Mouse (Mus musculus): ENCODE data around the gene Zfp384.

DNA sequence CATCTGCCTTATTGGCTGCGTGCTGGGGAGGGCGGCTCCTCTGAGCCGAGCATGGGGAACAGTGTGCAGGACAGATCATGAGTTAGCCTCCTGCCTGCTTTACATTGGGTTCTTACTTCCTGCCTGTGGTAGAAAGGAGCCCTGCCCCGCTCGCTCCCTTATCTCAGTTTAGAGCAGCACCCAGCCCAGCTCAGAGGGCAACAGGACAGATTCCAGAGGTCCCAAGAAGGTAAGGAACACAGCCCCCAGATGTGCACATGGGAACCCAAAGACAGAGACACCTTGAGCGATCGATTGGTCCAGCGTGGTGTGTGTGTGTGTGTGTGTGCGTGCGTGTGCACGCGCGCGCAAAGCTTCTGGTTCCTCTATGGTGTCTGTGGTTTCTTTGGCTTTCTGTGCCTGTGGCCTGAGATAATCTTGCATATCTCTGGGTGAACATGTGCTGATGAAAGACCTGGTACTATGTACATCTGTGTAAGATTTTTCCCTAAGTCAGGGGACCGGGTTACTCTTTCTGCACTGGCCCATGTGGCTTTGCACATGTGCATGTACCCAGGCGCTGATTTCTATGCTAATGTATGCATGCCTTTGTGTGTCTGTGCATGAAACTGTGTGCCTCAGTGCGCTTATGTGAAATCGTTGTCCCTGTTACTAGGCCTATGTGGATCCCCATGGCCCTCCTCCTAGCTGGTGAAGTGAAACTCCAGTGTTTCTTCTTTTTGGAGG is 62.4 kb downstream of the Zfp384 start:
- TF ChIP-seq CTCF (conservative IDR thresholded peaks at IDR 0.05; ENCODE audit: low read length) (no peak), NANOG (IDR thresholded peaks at IDR 0.05; ENCODE audit: borderline replicate concordance, low read length) (no peak), POU5F1 (IDR thresholded peaks at IDR 0.05; ENCODE audit: borderline replicate concordance, low read length) (no peak)

All from E14TG2a.4 (cell line).